Mouse (Mus musculus): Measurements from ENCODE around the gene Sesn1. TPM values are rescaled to one million over a fixed set of nuclear protein-coding genes. Genes with fewer than 3 reads are reported as not detected.
A peak's percentile ranks its signal among the peaks of the same experiment; 100 is the strongest.

The Sesn1 gene
- total and polyA plus RNA-seq, 3 experiments, result 9.1 to 49.3 (median 30.3) TPM

- no peak overlapping the region for H3K4me3 ChIP-seq (ENCODE audit: low read depth, low read length)
- peaks cover 46% of the 10 kb centered on the region for H3K4me1 ChIP-seq (ENCODE audit: insufficient read depth, low read depth, low read length)
- no peaks in the 10 kb centered on the region for H3K36me3 ChIP-seq (replicated peaks)
- TF ChIP-seq TAL1 (conservative IDR thresholded peaks at IDR 0.05; ENCODE audit: low read depth, low read length), result no peak
- no peak for TF ChIP-seq POLR2AphosphoS5 (IDR thresholded peaks at IDR 0.05; ENCODE audit: insufficient replicate concordance, low read depth, low read length)
- no peak for TF ChIP-seq GATA2 (IDR thresholded peaks at IDR 0.05; ENCODE audit: borderline replicate concordance, low read depth, low read length)
- TF ChIP-seq CTCF (IDR thresholded peaks at IDR 0.05; ENCODE audit: low read depth, low read length), result no peak
- TF ChIP-seq GATA1 (IDR thresholded peaks at IDR 0.05; ENCODE audit: borderline replicate concordance, low read length), result no peak
- no peaks in the 10 kb centered on the region for H3K9me3 ChIP-seq (replicated peaks)
- peaks cover 38% of the 10 kb centered on the region for H3K27me3 ChIP-seq (ENCODE audit: insufficient read depth, low read length)
- ATAC-seq (ENCODE audit: extremely low read depth, insufficient number of reproducible peaks, low FRiP score, poor library complexity, severe bottlenecking) (no peak), DNase-seq (ENCODE audit: low spot score) (no peak)
These were observed 121.2 kb downstream of the Sesn1 start for GRCm38 (mm10) chr10:41930966-41931365.

GRCm38 (mm10) chr10:41931962-41932361 is 122.2 kb downstream of the Sesn1 start:
- Histone ChIP-seq H3K4me1 (ENCODE audit: insufficient read depth, low read depth, low read length) (peaks cover 56% of the 10 kb centered on the region), H3K4me3 (ENCODE audit: low read depth, low read length) (no peak overlapping the region), H3K36me3 (replicated peaks) (no peaks in the 10 kb centered on the region), H3K9me3 (replicated peaks) (no peaks in the 10 kb centered on the region), H3K27me3 (ENCODE audit: insufficient read depth, low read length) (peaks cover 33% of the 10 kb centered on the region)
- TF ChIP-seq GATA1 (IDR thresholded peaks at IDR 0.05; ENCODE audit: borderline replicate concordance, low read length), result no peak
- no peak for TF ChIP-seq CTCF (IDR thresholded peaks at IDR 0.05; ENCODE audit: low read depth, low read length)
- no peak for TF ChIP-seq GATA2 (IDR thresholded peaks at IDR 0.05; ENCODE audit: borderline replicate concordance, low read depth, low read length)
- TF ChIP-seq TAL1 (conservative IDR thresholded peaks at IDR 0.05; ENCODE audit: low read depth, low read length), result no peak
- no peak for TF ChIP-seq POLR2AphosphoS5 (IDR thresholded peaks at IDR 0.05; ENCODE audit: insufficient replicate concordance, low read depth, low read length)
- ATAC-seq (ENCODE audit: extremely low read depth, insufficient number of reproducible peaks, low FRiP score, poor library complexity, severe bottlenecking), result no peak
- no peak for DNase-seq (ENCODE audit: low spot score)

GRCm38 (mm10) chr10:41932943-41933342 is 123.2 kb downstream of the Sesn1 start:
- DNase-seq (ENCODE audit: low spot score), result no peak

GRCm38 (mm10) chr10:41933536-41933935 is 123.8 kb downstream of the Sesn1 start:
- H3K4me3 ChIP-seq (ENCODE audit: low read depth, low read length), result no peak overlapping the region
- H3K9me3 ChIP-seq (replicated peaks), result no peaks in the 10 kb centered on the region
- TF ChIP-seq POLR2AphosphoS5 (IDR thresholded peaks at IDR 0.05; ENCODE audit: insufficient replicate concordance, low read depth, low read length) (no peak), CTCF (IDR thresholded peaks at IDR 0.05; ENCODE audit: low read depth, low read length) (peak; percentile 80)
- ATAC-seq (ENCODE audit: extremely low read depth, insufficient number of reproducible peaks, low FRiP score, poor library complexity, severe bottlenecking) (no peak), DNase-seq (ENCODE audit: low spot score) (no peak)
- H3K4me1 ChIP-seq (ENCODE audit: insufficient read depth, low read depth, low read length), result peaks cover 66% of the 10 kb centered on the region
- H3K27me3 ChIP-seq (ENCODE audit: insufficient read depth, low read length), result peaks cover 28% of the 10 kb centered on the region; the same call in 1 of the 2 replicates
- no peaks in the 10 kb centered on the region for H3K36me3 ChIP-seq (replicated peaks)

More at GRCm38 (mm10) chr10:41932943-41933342, 123.2 kb downstream of the Sesn1 start:
- Histone ChIP-seq H3K27me3 (ENCODE audit: insufficient read depth, low read length) (peaks cover 33% of the 10 kb centered on the region), H3K36me3 (replicated peaks) (no peaks in the 10 kb centered on the region), H3K4me1 (ENCODE audit: insufficient read depth, low read depth, low read length) (peaks cover 66% of the 10 kb centered on the region), H3K4me3 (ENCODE audit: low read depth, low read length) (no peak overlapping the region), H3K9me3 (replicated peaks) (no peaks in the 10 kb centered on the region)
- TF ChIP-seq GATA2 (IDR thresholded peaks at IDR 0.05; ENCODE audit: borderline replicate concordance, low read depth, low read length), result no peak
- TF ChIP-seq GATA1 (IDR thresholded peaks at IDR 0.05; ENCODE audit: borderline replicate concordance, low read length), result no peak
- TF ChIP-seq POLR2AphosphoS5 (IDR thresholded peaks at IDR 0.05; ENCODE audit: insufficient replicate concordance, low read depth, low read length), result no peak
- TF ChIP-seq TAL1 (conservative IDR thresholded peaks at IDR 0.05; ENCODE audit: low read depth, low read length), result no peak
- no peak for TF ChIP-seq CTCF (IDR thresholded peaks at IDR 0.05; ENCODE audit: low read depth, low read length)
- ATAC-seq (ENCODE audit: extremely low read depth, insufficient number of reproducible peaks, low FRiP score, poor library complexity, severe bottlenecking), result no peak

- Histone ChIP-seq H3K4me1 (ENCODE audit: insufficient read depth, low read depth, low read length) (peaks cover 66% of the 10 kb centered on the region), H3K27me3 (ENCODE audit: insufficient read depth, low read length) (peaks cover 23% of the 10 kb centered on the region; the same call in 1 of the 2 replicates), H3K4me3 (ENCODE audit: low read depth, low read length) (peak overlapping the region; percentile 17; the same call in 1 of the 2 replicates), H3K9me3 (replicated peaks) (peaks cover 7% of the 10 kb centered on the region), H3K36me3 (replicated peaks) (no peaks in the 10 kb centered on the region)
- no peak for TF ChIP-seq GATA1 (IDR thresholded peaks at IDR 0.05; ENCODE audit: borderline replicate concordance, low read length)
- TF ChIP-seq GATA2 (IDR thresholded peaks at IDR 0.05; ENCODE audit: borderline replicate concordance, low read depth, low read length), result no peak
- no peak for TF ChIP-seq CTCF (IDR thresholded peaks at IDR 0.05; ENCODE audit: low read depth, low read length)
- TF ChIP-seq TAL1 (conservative IDR thresholded peaks at IDR 0.05; ENCODE audit: low read depth, low read length), result no peak
- no peak for DNase-seq (ENCODE audit: low spot score)
- no peak for ATAC-seq (ENCODE audit: extremely low read depth, insufficient number of reproducible peaks, low FRiP score, poor library complexity, severe bottlenecking)
These were observed 125.1 kb downstream of the Sesn1 start for GRCm38 (mm10) chr10:41934633-41935475.

GRCm38 (mm10) chr10:41935476-41935829 is 125.7 kb downstream of the Sesn1 start:
- TF ChIP-seq POLR2AphosphoS5 (IDR thresholded peaks at IDR 0.05; ENCODE audit: insufficient replicate concordance, low read depth, low read length), result no peak
- no peak for TF ChIP-seq GATA1 (IDR thresholded peaks at IDR 0.05; ENCODE audit: borderline replicate concordance, low read length)
- no peak for TF ChIP-seq GATA2 (IDR thresholded peaks at IDR 0.05; ENCODE audit: borderline replicate concordance, low read depth, low read length)
- no peak for TF ChIP-seq CTCF (IDR thresholded peaks at IDR 0.05; ENCODE audit: low read depth, low read length)
- no peak for TF ChIP-seq TAL1 (conservative IDR thresholded peaks at IDR 0.05; ENCODE audit: low read depth, low read length)
- peaks cover 60% of the 10 kb centered on the region for H3K4me1 ChIP-seq (ENCODE audit: insufficient read depth, low read depth, low read length)
- no peaks in the 10 kb centered on the region for H3K36me3 ChIP-seq (replicated peaks)
- DNase-seq (ENCODE audit: low spot score) (no peak), ATAC-seq (ENCODE audit: extremely low read depth, insufficient number of reproducible peaks, low FRiP score, poor library complexity, severe bottlenecking) (no peak)
- H3K27me3 ChIP-seq (ENCODE audit: insufficient read depth, low read length), result peaks cover 18% of the 10 kb centered on the region; the same call in 1 of the 2 replicates
- peaks cover 7% of the 10 kb centered on the region for H3K9me3 ChIP-seq (replicated peaks)
- H3K4me3 ChIP-seq (ENCODE audit: low read depth, low read length), result no peak overlapping the region

Measured in G1E (cell line).